In the genomic region with DNA sequence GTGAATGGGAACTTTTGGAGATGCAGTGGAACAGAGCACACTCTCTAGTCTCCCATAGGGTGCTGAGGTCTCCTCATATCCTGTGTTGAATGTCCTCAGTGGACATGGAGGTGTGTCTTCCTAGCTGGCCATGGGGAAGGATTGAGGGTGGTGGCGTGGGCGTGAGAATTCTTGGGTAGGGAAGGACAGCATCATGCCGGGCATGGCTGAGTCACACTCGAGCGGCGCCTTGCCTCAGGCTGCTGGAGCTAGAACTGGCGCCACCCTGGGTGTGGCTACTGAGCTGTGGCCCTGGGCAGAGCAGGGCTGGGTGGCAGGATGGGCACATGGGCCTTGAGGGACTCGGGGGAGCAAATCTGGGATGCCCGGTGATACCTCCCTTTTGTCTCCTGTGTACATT, we compare ENCODE assay signal across 1 mouse cellular context.
TF ChIP-seq lines count a peak whose summit lies in the region.

No protein-coding gene starts in this region.

TF ChIP-seq in CH12.LX, 34 proteins besides CTCF, POLR2A, EP300 and RAD21:
- TF ChIP-seq KAT2A (IDR thresholded peaks at IDR 0.05; ENCODE audit: insufficient replicate concordance, low read length) (no peak), JUN (IDR thresholded peaks at IDR 0.05; ENCODE audit: insufficient read depth, low read depth, low read length) (no peak), PAX5 (IDR thresholded peaks at IDR 0.05; ENCODE audit: low read length) (no peak), ZKSCAN1 (IDR thresholded peaks at IDR 0.05; ENCODE audit: borderline replicate concordance, low read depth, low read length) (no peak)
